Mouse (Mus musculus) MEL-GATA-1-ER (cell line): ENCODE results near the gene Mrrf.

Experiments
- DNase-seq: peaks from one replicate; pipeline ENCODE4 v3.0.0-alpha.2; 2012; ENCODE audit warnings: low read depth; ENCODE audit errors: extremely low read depth

Mrrf gene

GRCm38 (mm10) chr2:36136300-36136941 lies at the start of gene Mrrf, which contains the start of gene Rbm18:
TSS of gene Mrrf (plus strand) at chr2:36136389.
TSS of gene Rbm18 (minus strand) at chr2:36136773.
- DNase-seq: peak; percentile 70

- DNase-seq: no peak
Measured at GRCm38 (mm10) chr2:36089190-36089589, 47.0 kb upstream of the Mrrf start.

GRCm38 (mm10) chr2:36090853-36091741 lies 45.1 kb upstream of the Mrrf start:
- DNase-seq: peak; percentile 77

- peak; percentile 37 for DNase-seq
Measured at GRCm38 (mm10) chr2:36092748-36093147, 43.4 kb upstream of the Mrrf start.

GRCm38 (mm10) chr2:36093301-36093700 lies 42.9 kb upstream of the Mrrf start:
- no peak for DNase-seq

- peak; percentile 36 for DNase-seq
Measured at GRCm38 (mm10) chr2:36093914-36094475, 42.2 kb upstream of the Mrrf start.

GRCm38 (mm10) chr2:36097129-36097815 lies 38.9 kb upstream of the Mrrf start:
- DNase-seq: no peak

GRCm38 (mm10) chr2:36098021-36098420 lies 38.2 kb upstream of the Mrrf start:
- DNase-seq: no peak

- DNase-seq: no peak
Measured at GRCm38 (mm10) chr2:36099739-36100138, 36.5 kb upstream of the Mrrf start.

GRCm38 (mm10) chr2:36101866-36102558 lies 34.2 kb upstream of the Mrrf start:
- no peak for DNase-seq

GRCm38 (mm10) chr2:36102559-36102946 lies 33.6 kb upstream of the Mrrf start:
- no peak for DNase-seq

GRCm38 (mm10) chr2:36103069-36103554 lies 33.1 kb upstream of the Mrrf start:
- DNase-seq: no peak

GRCm38 (mm10) chr2:36103555-36104367 lies 32.4 kb upstream of the Mrrf start:
- DNase-seq: no peak

- DNase-seq: no peak
Measured at GRCm38 (mm10) chr2:36104436-36104955, 31.7 kb upstream of the Mrrf start.

- DNase-seq: no peak
Measured at GRCm38 (mm10) chr2:36104956-36105741, 31.0 kb upstream of the Mrrf start, which contains the start of gene Lhx6. TSS of gene Lhx6 (minus strand) at chr2:36105408.

- no peak for DNase-seq
Measured at GRCm38 (mm10) chr2:36108615-36109014, 27.6 kb upstream of the Mrrf start.

- no peak for DNase-seq
Measured at GRCm38 (mm10) chr2:36112632-36113031, 23.6 kb upstream of the Mrrf start.

- DNase-seq: no peak
Measured at GRCm38 (mm10) chr2:36126795-36127429, 9.3 kb upstream of the Mrrf start.
